Mouse (Mus musculus) erythroid progenitor cell, adult 5-6 weeks (primary cell): Measurements from ENCODE around the gene Frrs1. TPM values are rescaled to one million over a fixed set of nuclear protein-coding genes. Genes with fewer than 3 reads are reported as not detected.

Source experiments
- ATAC-seq: replicated peaks from 2 replicates; pipeline ENCODE4 v1.8.0; 2016; ENCODE audit warnings: moderate number of reproducible peaks, mild to moderate bottlenecking, moderate TSS enrichment, inconsistent platforms; ENCODE audit not compliant: poor library complexity, low FRiP score, severe bottlenecking
- total RNA-seq, 2 experiments: library from RNA; stranded (forward) in 1 of 2; stranded (reverse) in 1 of 2; fragments of 150-400 nt in 1 of 2; fragments of 186-747, 209-891 nt in 1 of 2; gene quantifications; 2 replicates each; pipeline versions ENCODE4 v1.2.3 to v1.2.4; 2015 to 2017; ENCODE audit warnings: low replicate concordance in 2 of 2

The Frrs1 gene
- total RNA-seq, 2 experiments from 2014 or later = 16.8 to 23.5 TPM

GRCm38 (mm10) chr3:116953366-116953765, 94.1 kb downstream of the Frrs1 start:
- ATAC-seq = no peak

DNA sequence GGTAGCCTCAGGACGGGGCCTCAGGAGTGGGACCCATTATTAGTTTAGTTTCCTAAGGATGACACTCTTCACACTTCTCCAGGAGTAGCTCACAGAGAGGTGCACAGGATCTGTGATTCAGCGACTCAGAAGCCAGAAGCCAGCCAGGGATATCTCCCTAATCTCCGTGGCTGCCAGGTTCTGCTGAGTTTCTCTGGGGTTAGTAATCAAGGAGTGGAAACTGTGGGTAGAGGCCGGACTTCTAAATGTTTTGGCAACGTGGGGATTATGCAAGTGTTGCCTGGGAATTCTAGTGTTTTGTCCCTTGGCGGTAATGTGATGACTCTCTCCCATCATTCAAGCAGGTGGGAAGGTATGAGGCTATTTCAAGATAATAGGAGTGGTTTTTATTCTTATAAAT, 95.8 kb downstream of the Frrs1 start:
- no peak for ATAC-seq

Other genes with a start within 250 kb of the Frrs1 start
- 4.2 and 4.3 TPM in 2 replicates for gene Trmt13, start 244.9 kb upstream of the Frrs1 start, total RNA-seq (2015; ENCODE audit: low replicate concordance)
- gene Trmt13, start 244.9 kb upstream of the Frrs1 start, total RNA-seq (2017; ENCODE audit: low replicate concordance) = 17.5 and 22.0 TPM in 2 replicates
- gene Mfsd14a, start 196.8 kb upstream of the Frrs1 start, total RNA-seq (2015; ENCODE audit: low replicate concordance) = 23.8 and 27.2 TPM in 2 replicates
- gene Mfsd14a, start 196.8 kb upstream of the Frrs1 start, total RNA-seq (2017; ENCODE audit: low replicate concordance) = 40.2 and 42.2 TPM in 2 replicates
- not detected in 2 replicates for gene Gm43191, start 178.2 kb upstream of the Frrs1 start, total RNA-seq (2015; ENCODE audit: low replicate concordance)
- gene Gm43191, start 178.2 kb upstream of the Frrs1 start, total RNA-seq (2017; ENCODE audit: low replicate concordance) = not detected in 2 replicates
- 15.9 and 19.8 TPM in 2 replicates for gene Slc35a3, start 146.6 kb upstream of the Frrs1 start, total RNA-seq (2015; ENCODE audit: low replicate concordance)
- 28.3 and 37.6 TPM in 2 replicates for gene Slc35a3, start 146.6 kb upstream of the Frrs1 start, total RNA-seq (2017; ENCODE audit: low replicate concordance)
- gene Agl, start 51.3 kb upstream of the Frrs1 start, total RNA-seq (2015; ENCODE audit: low replicate concordance) = 3.4 and 9.7 TPM in 2 replicates
- gene Agl, start 51.3 kb upstream of the Frrs1 start, total RNA-seq (2017; ENCODE audit: low replicate concordance) = 1.0 and 2.9 TPM in 2 replicates
- gene 4930455H04Rik, start 108.8 kb downstream of the Frrs1 start, total RNA-seq (2015; ENCODE audit: low replicate concordance) = not detected in 2 replicates
- gene 4930455H04Rik, start 108.8 kb downstream of the Frrs1 start, total RNA-seq (2017; ENCODE audit: low replicate concordance) = not detected in 2 replicates
- not detected in 2 replicates for gene Palmd, start 109.5 kb downstream of the Frrs1 start, total RNA-seq (2015; ENCODE audit: low replicate concordance)
- 0.64 TPM in 1 of 2 replicates, not detected in the other for gene Palmd, start 109.5 kb downstream of the Frrs1 start, total RNA-seq (2017; ENCODE audit: low replicate concordance)